Mouse (Mus musculus) kidney, adult 2 months (tissue): ENCODE results near the gene Tk2.

Experiments
- CTCF ChIP-seq: fragments of 200-500 bp; conservative IDR thresholded peaks from 2 replicates; pipeline ENCODE4 v1.5.1; 2011; ENCODE audit warnings: low read depth, mild to moderate bottlenecking, control low read depth, low read length, moderate library complexity, mixed read lengths; ENCODE audit not compliant: insufficient read depth, insufficient read length
- POLR2A ChIP-seq: fragments of 200-500 bp; IDR thresholded peaks from one replicate; pipeline ENCODE4 v1.6.1; 2011; ENCODE audit warnings: low read depth, low read length, control low read depth

GRCm38 (mm10) chr8:104191496-104191895 is 56.9 kb downstream of the Tk2 start:
- TF ChIP-seq CTCF (no peak), POLR2A (no peak)
